Mouse (Mus musculus) hindbrain, embryonic 11.5 days (tissue): ENCODE data around the gene Cox4i2. TPM values are rescaled to one million over a fixed set of nuclear protein-coding genes. Genes with fewer than 3 reads are reported as not detected.

Experiments used
- ATAC-seq: fragments of 200-750 bp; cut with Nextera tagmentation; 2 replicates; pipeline ENCODE4 v1.8.0; 2017; ENCODE audit warnings: mild to moderate bottlenecking, moderate TSS enrichment, moderate library complexity; ENCODE audit not compliant: low FRiP score
- DNase-seq: peaks from one replicate; pipeline ENCODE4 v3.0.0-alpha.2; 2015; ENCODE audit warnings: low spot score
- H3K27ac ChIP-seq: fragments of 300-500 bp; sonication (generic); 2 replicates; pipeline ENCODE4 v1.5.1; 2014; ENCODE audit warnings: mild to moderate bottlenecking, low read depth, low read length
- H3K27me3 ChIP-seq: fragments of 300-500 bp; sonication (generic); 2 replicates; pipeline ENCODE4 v1.6.1; 2014; ENCODE audit warnings: mild to moderate bottlenecking, low read length, moderate library complexity, mixed read lengths; ENCODE audit not compliant: control insufficient read depth, insufficient read depth
- H3K36me3 ChIP-seq: fragments of 300-500 bp; sonication (generic); 2 replicates; pipeline ENCODE4 v1.6.1; 2014; ENCODE audit warnings: mild to moderate bottlenecking, low read length, moderate library complexity, mixed read lengths; ENCODE audit not compliant: control insufficient read depth, insufficient read depth
- H3K4me1 ChIP-seq: fragments of 300-500 bp; sonication (generic); replicated peaks from 2 replicates; pipeline ENCODE4 v1.6.1; 2014; ENCODE audit warnings: low read length, mixed read lengths; ENCODE audit not compliant: control insufficient read depth, insufficient read depth
- H3K4me2 ChIP-seq: fragments of 300-500 bp; sonication (generic); replicated peaks from 2 replicates; pipeline ENCODE4 v1.6.1; 2014; ENCODE audit warnings: mild to moderate bottlenecking, low read depth, low read length
- H3K4me3 ChIP-seq: fragments of 300-500 bp; sonication (generic); 2 replicates; pipeline ENCODE4 v1.5.1; 2014; ENCODE audit warnings: low read depth, low read length
- H3K9ac ChIP-seq: fragments of 300-500 bp; sonication (generic); 2 replicates; pipeline ENCODE4 v1.6.1; 2014; ENCODE audit warnings: low read depth, low read length
- H3K9me3 ChIP-seq: fragments of 300-500 bp; sonication (generic); 2 replicates; pipeline ENCODE4 v1.6.1; 2016; ENCODE audit warnings: low read length; ENCODE audit not compliant: control insufficient read depth
- WGBS: fragments of 180-500 bp; shearing (Covaris S2); extraction: QIAGEN DNeasy Blood & Tissue Kit; methylation state at CpG from one replicate; pipeline ENCODE4 v1.1.7; 2014; 5-methylcytosine and 5-hydroxymethylcytosine counted together
- polyA plus RNA-seq: library from polyadenylated mRNA; unstranded; fragments of >200 nt; fragmentation: Nextera tagmentation; extraction: Ambion mirVana; gene quantifications from 2 replicates; pipeline ENCODE4 v1.2.1, GENCODE M21; 2014

Cox4i2 gene
- 4.1 and 4.4 TPM in 2 replicates for polyA plus RNA-seq

GRCm38 (mm10) chr2:152753944-152754711, at the start of gene Cox4i2:
Cox4i2 (plus strand) TSS chr2:152754173.
- peak; percentile 37 for DNase-seq
- Histone ChIP-seq H3K9ac (peak within 1 kb of the TSS; percentile 44), H3K4me3 (peak within 1 kb of the TSS; percentile 13), H3K9me3 (no peaks in the 10 kb centered on the region), H3K27ac (no peak within 1 kb of the TSS), H3K27me3 (no peaks in the 10 kb centered on the region), H3K4me1 (peaks cover 11% of the 10 kb centered on the region), H3K36me3 (no peaks in the 10 kb centered on the region), H3K4me2 (peak within 1 kb of the TSS; percentile 36)
- WGBS, result 2% methylated on average over 29 of the region's 30 CpGs
- ATAC-seq, result peak; percentile 27; the same call in 1 of the 2 replicates

DNA sequence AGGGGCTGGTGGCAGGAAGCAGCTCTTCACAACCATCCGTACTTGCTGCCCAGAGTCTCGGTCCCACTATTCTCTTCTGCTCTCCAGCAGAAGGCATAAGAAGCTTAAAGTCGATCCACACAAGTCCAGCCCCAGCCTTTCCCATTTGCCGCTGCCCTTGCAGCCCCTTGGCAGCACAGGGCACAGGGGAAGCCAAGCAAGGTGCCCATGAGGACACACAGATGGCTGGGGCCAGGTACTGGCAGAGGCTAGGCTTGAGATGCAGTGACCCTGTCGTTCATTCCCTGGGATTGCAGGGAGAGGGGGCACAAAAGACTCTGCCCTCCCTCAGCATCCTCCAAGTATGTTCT, 49.7 kb upstream of the Cox4i2 start:
- no peak overlapping the region for H3K9ac ChIP-seq
- H3K27ac ChIP-seq, result no peak overlapping the region
- H3K4me3 ChIP-seq, result no peak overlapping the region
- no peaks in the 10 kb centered on the region for H3K9me3 ChIP-seq
- WGBS, result 83% methylated on average over 5 of the region's 5 CpGs
- H3K27me3 ChIP-seq, result no peaks in the 10 kb centered on the region
- peaks cover 20% of the 10 kb centered on the region for H3K4me1 ChIP-seq
- DNase-seq (no peak), ATAC-seq (no peak)
- no peak overlapping the region for H3K4me2 ChIP-seq
- peaks cover 27% of the 10 kb centered on the region for H3K36me3 ChIP-seq

- Histone ChIP-seq H3K36me3 (peaks cover 24% of the 10 kb centered on the region), H3K27me3 (no peaks in the 10 kb centered on the region), H3K27ac (no peak overlapping the region; the same call in 1 of the 2 replicates), H3K4me2 (no peak overlapping the region), H3K9ac (no peak overlapping the region), H3K9me3 (no peaks in the 10 kb centered on the region), H3K4me1 (peaks cover 20% of the 10 kb centered on the region), H3K4me3 (no peak overlapping the region)
- DNase-seq (no peak), ATAC-seq (no peak)
- WGBS, result 84% methylated on average over 14 of the region's 14 CpGs
Observed at GRCm38 (mm10) chr2:152704811-152705370, 49.1 kb upstream of the Cox4i2 start.

DNA sequence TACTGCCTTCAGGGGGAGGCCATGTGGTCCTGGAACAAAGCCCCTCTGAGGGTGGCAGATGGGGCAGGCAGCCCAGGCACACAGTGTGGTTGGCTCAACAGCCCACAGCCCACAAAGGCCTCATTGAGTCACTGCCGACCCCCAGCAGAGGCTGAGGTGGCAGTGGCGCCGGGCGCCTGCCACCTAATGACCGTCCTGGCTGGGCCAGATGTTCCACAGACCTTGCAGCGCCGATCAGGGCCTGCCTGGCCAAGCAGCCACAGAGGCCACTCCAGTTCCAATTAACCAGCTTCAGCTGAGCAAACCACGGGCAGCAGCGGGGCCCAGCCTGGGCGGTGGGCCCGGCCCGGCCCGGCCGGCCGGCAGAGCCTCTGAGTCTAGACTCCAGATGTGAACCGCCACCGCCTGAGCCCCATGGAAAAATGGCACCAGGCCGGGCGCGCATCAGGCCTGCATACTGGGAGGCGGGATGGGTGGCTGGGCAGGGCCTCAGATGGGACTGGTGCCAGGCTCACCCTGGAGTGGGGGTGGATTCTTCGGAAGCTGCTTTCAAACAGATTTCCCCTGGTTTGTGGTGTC, 47.9 kb upstream of the Cox4i2 start:
- peak overlapping the region; percentile 41 for H3K9ac ChIP-seq
- H3K27me3 ChIP-seq, result no peaks in the 10 kb centered on the region
- 61% methylated on average over 20 of the region's 22 CpGs for WGBS
- H3K27ac ChIP-seq, result peak overlapping the region; percentile 83
- ATAC-seq (peak; percentile 21), DNase-seq (peak; percentile 41)
- no peaks in the 10 kb centered on the region for H3K9me3 ChIP-seq
- H3K4me1 ChIP-seq, result peaks cover 20% of the 10 kb centered on the region
- peaks cover 14% of the 10 kb centered on the region for H3K36me3 ChIP-seq
- no peak overlapping the region for H3K4me3 ChIP-seq
- no peak overlapping the region for H3K4me2 ChIP-seq

DNA sequence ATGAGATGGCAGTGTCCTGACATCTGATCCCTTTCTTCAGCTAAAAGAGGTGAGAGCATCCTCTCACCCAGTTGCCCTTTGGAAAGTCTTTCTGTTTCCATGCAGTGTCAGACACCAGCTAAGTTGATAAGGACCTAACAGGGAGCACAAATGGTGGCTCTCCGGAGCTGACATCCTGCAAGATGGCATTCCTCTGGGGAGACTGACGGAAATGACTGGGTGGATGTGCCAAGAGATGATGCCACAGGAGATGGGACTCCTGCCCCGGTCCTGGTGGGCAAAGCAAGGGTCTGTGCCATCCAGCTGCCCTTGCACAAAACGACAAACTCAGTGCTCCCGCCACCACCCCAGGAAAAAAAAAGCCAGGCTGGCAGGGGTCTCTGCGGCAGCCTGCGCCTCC, 46.8 kb upstream of the Cox4i2 start:
- Histone ChIP-seq H3K4me3 (peak overlapping the region; percentile 35), H3K27me3 (no peaks in the 10 kb centered on the region), H3K36me3 (peaks cover 7% of the 10 kb centered on the region; the same call in 1 of the 2 replicates), H3K4me2 (peak overlapping the region; percentile 64), H3K4me1 (peaks cover 20% of the 10 kb centered on the region), H3K9me3 (no peaks in the 10 kb centered on the region), H3K27ac (peak overlapping the region; percentile 83), H3K9ac (peak overlapping the region; percentile 71)
- ATAC-seq (no peak), DNase-seq (no peak)
- WGBS, result 28% methylated on average over 7 of the region's 7 CpGs

- Histone ChIP-seq H3K4me3 (peak overlapping the region; percentile 35), H3K36me3 (peaks cover 7% of the 10 kb centered on the region; the same call in 1 of the 2 replicates), H3K27me3 (no peaks in the 10 kb centered on the region), H3K9ac (peak overlapping the region; percentile 71), H3K4me1 (peaks cover 20% of the 10 kb centered on the region), H3K27ac (peak overlapping the region; percentile 83), H3K4me2 (peak overlapping the region; percentile 64), H3K9me3 (no peaks in the 10 kb centered on the region)
- peak; percentile 88 for DNase-seq
- peak; percentile 94 for ATAC-seq
- 1% methylated on average over 31 of the region's 31 CpGs for WGBS
Observed at GRCm38 (mm10) chr2:152707627-152708026, 46.3 kb upstream of the Cox4i2 start.

- ATAC-seq (no peak), DNase-seq (no peak)
- H3K4me2 ChIP-seq, result no peak overlapping the region
- no peaks in the 10 kb centered on the region for H3K9me3 ChIP-seq
- H3K27ac ChIP-seq, result no peak overlapping the region
- H3K4me3 ChIP-seq, result no peak overlapping the region
- no peaks in the 10 kb centered on the region for H3K27me3 ChIP-seq
- peaks cover 20% of the 10 kb centered on the region for H3K4me1 ChIP-seq
- WGBS, result 90% methylated on average over 5 of the region's 5 CpGs
- peaks cover 7% of the 10 kb centered on the region; the same call in 1 of the 2 replicates for H3K36me3 ChIP-seq
- no peak overlapping the region for H3K9ac ChIP-seq
Observed at GRCm38 (mm10) chr2:152709066-152709465, 44.9 kb upstream of the Cox4i2 start.

- Histone ChIP-seq H3K9ac (no peak overlapping the region), H3K36me3 (no peaks in the 10 kb centered on the region), H3K4me2 (no peak overlapping the region), H3K9me3 (no peaks in the 10 kb centered on the region), H3K27me3 (no peaks in the 10 kb centered on the region), H3K4me3 (no peak overlapping the region), H3K27ac (peak overlapping the region; percentile 51; the same call in 1 of the 2 replicates), H3K4me1 (peaks cover 6% of the 10 kb centered on the region; the same call in 1 of the 2 replicates)
- DNase-seq (no peak), ATAC-seq (no peak)
- 86% methylated on average over 6 of the region's 6 CpGs for WGBS
Observed at GRCm38 (mm10) chr2:152716241-152716772, 37.7 kb upstream of the Cox4i2 start.
